Mouse (Mus musculus) liver, adult 2 months (tissue): ENCODE measurements at regions not wholly inside any gene's neighbourhood (a gene's known extent, or its start where the extent isn't known, plus 50 kb on each side); places are given as distances from the start of the nearest gene placed in this dataset.

Experiments used
- CTCF ChIP-seq: fragments of 200-500 bp; IDR thresholded peaks from 2 replicates; pipeline ENCODE4 v1.5.1; 2011; ENCODE audit warnings: low read depth, low read length, control low read depth
- POLR2A ChIP-seq: fragments of 200-500 bp; IDR thresholded peaks from 2 replicates; pipeline ENCODE4 v1.6.1; 2011; ENCODE audit warnings: low read length, control low read depth; ENCODE audit not compliant: insufficient read depth; ENCODE audit errors: extremely low read depth

DNA sequence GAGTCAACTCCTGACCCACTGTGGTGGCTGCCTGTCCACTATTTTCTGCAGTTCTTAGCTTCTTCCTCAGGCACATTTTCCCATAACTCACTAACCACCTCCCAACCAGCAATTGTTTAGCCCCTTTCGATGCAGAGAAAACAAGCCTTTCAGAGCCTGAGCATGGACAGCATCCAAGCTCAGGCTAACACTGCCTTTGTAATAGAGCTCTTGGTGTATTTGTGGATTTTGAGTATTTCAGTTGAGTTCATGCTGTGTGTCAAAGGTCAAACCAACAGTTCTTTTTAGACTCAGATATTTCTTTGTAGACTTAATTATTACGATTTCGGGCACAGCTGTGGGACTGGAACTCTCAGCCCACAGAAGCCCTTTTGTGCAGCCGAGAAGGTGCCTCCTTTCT is 159.0 kb downstream of the Kif20b start:
- TF ChIP-seq CTCF (no peak), POLR2A (no peak)
